Mouse (Mus musculus) MEL (cell line): ENCODE results near the gene Gm26920. TPM values are rescaled to one million over a fixed set of nuclear protein-coding genes. Genes with fewer than 3 reads are reported as not detected.

Experiments used
- DNase-seq: peaks from one replicate; pipeline ENCODE4 v3.0.0; 2011; ENCODE audit warnings: low read depth, low spot score
- H3K27ac ChIP-seq: 2 replicates; pipeline ENCODE4 v1.5.1; 2012; ENCODE audit warnings: low read depth, mild to moderate bottlenecking, control low read depth, low read length, moderate library complexity; ENCODE audit not compliant: control insufficient read depth
- H3K27me3 ChIP-seq, 2 experiments: fragments of 150-350 bp in 1 of 2; sonication (generic) in 1 of 2; 2 replicates each; pipeline ENCODE4 v1.6.1; 2012; ENCODE audit warnings: low read length in 2 of 2, mild to moderate bottlenecking in 2 of 2, improper control_type of control experiment in 1 of 2, moderate library complexity in 1 of 2; ENCODE audit not compliant: insufficient read depth in 2 of 2, control insufficient read depth in 1 of 2
- H3K36me3 ChIP-seq, 2 experiments: 2 replicates each; pipeline ENCODE4 v1.6.1; 2012 to 2014; ENCODE audit warnings: low read length in 2 of 2, improper control_type of control experiment in 1 of 2, inconsistent platforms in 1 of 2, mild to moderate bottlenecking in 1 of 2; ENCODE audit not compliant: insufficient read depth in 2 of 2, control insufficient read depth in 1 of 2
- H3K4me1 ChIP-seq, 2 experiments: fragments of 150-350 bp in 1 of 2; sonication (generic) in 1 of 2; 2 replicates each; pipeline ENCODE4 v1.6.1; 2012; ENCODE audit warnings: low read length in 2 of 2, improper control_type of control experiment in 1 of 2, mild to moderate bottlenecking in 1 of 2; ENCODE audit not compliant: insufficient read depth in 2 of 2, control insufficient read depth in 1 of 2
- H3K4me3 ChIP-seq, 2 experiments: fragments of 150-350 bp in 1 of 2; sonication (generic) in 1 of 2; 2 replicates each; pipeline ENCODE4 v1.5.1; 2012; ENCODE audit warnings: low read depth in 2 of 2, low read length in 2 of 2, mild to moderate bottlenecking in 2 of 2, moderate library complexity in 2 of 2, control low read depth in 1 of 2, improper control_type of control experiment in 1 of 2; ENCODE audit not compliant: control insufficient read depth in 1 of 2, insufficient read depth in 1 of 2
- H3K79me2 ChIP-seq: 2 replicates; pipeline ENCODE4 v1.6.1; 2012; ENCODE audit warnings: mild to moderate bottlenecking, low read length, moderate library complexity; ENCODE audit not compliant: control insufficient read depth, poor library complexity, insufficient read depth
- H3K9ac ChIP-seq: 2 replicates; pipeline ENCODE4 v1.6.1; 2012; ENCODE audit warnings: low read depth, mild to moderate bottlenecking, control low read depth, low read length, moderate library complexity; ENCODE audit not compliant: control insufficient read depth, poor library complexity, severe bottlenecking
- H3K9me3 ChIP-seq: fragments of 150-350 bp; sonication (generic); replicated peaks from 2 replicates; pipeline ENCODE4 v1.6.1; 2012; ENCODE audit warnings: mild to moderate bottlenecking, low read length, improper control_type of control experiment, moderate library complexity; ENCODE audit not compliant: insufficient read depth
- BHLHE40 ChIP-seq: IDR thresholded peaks from 2 replicates; pipeline ENCODE4 v1.6.1; 2012; ENCODE audit warnings: low read depth, mild to moderate bottlenecking, inconsistent platforms, low read length, improper control_type of control experiment, borderline replicate concordance
- CHD1 ChIP-seq: IDR thresholded peaks from 2 replicates; pipeline ENCODE4 v1.6.1; 2012; ENCODE audit warnings: low read depth, mild to moderate bottlenecking, inconsistent platforms, low read length, improper control_type of control experiment
- CHD2 ChIP-seq: IDR thresholded peaks from 2 replicates; pipeline ENCODE4 v1.6.1; 2011; ENCODE audit warnings: low read length, improper control_type of control experiment
- CTCF ChIP-seq, 3 experiments: IDR thresholded peaks in 2 of 3; conservative IDR thresholded peaks in 1 of 3; 2 replicates each; pipeline ENCODE4 v1.5.1; 2011 to 2012; ENCODE audit warnings: low read length in 3 of 3, low read depth in 2 of 3, mild to moderate bottlenecking in 2 of 3, improper control_type of control experiment in 1 of 3, inconsistent platforms in 1 of 3, mixed read lengths in 1 of 3, moderate library complexity in 1 of 3; ENCODE audit not compliant: control insufficient read depth in 1 of 3, insufficient read depth in 1 of 3, poor library complexity in 1 of 3, severe bottlenecking in 1 of 3
- E2F4 ChIP-seq: IDR thresholded peaks from 2 replicates; pipeline ENCODE4 v1.6.1; 2011; ENCODE audit warnings: low read depth, low read length, improper control_type of control experiment, borderline replicate concordance
- EP300 ChIP-seq, 2 experiments: IDR thresholded peaks; 2 replicates each; pipeline ENCODE4 v1.6.1; 2011; ENCODE audit warnings: improper control_type of control experiment in 2 of 2, low read length in 2 of 2, low read depth in 1 of 2, mild to moderate bottlenecking in 1 of 2
- HCFC1 ChIP-seq: IDR thresholded peaks from 2 replicates; pipeline ENCODE4 v1.6.1; 2012; ENCODE audit warnings: low read depth, mild to moderate bottlenecking, inconsistent platforms, low read length, improper control_type of control experiment, moderate library complexity
- JUND ChIP-seq: IDR thresholded peaks from 2 replicates; pipeline ENCODE4 v1.6.1; 2011; ENCODE audit warnings: low read depth, mild to moderate bottlenecking, improper control_type of control experiment, low read length
- MAFK ChIP-seq: IDR thresholded peaks from 2 replicates; pipeline ENCODE4 v1.6.1; 2011; ENCODE audit warnings: low read depth, mild to moderate bottlenecking, low read length, improper control_type of control experiment, borderline replicate concordance
- MAX ChIP-seq: IDR thresholded peaks from 2 replicates; pipeline ENCODE4 v1.6.1; 2011; ENCODE audit warnings: low read length, improper control_type of control experiment
- MEF2A ChIP-seq: IDR thresholded peaks from 2 replicates; pipeline ENCODE4 v1.6.1; 2014; ENCODE audit warnings: low read depth, mild to moderate bottlenecking, inconsistent platforms, low read length, improper control_type of control experiment; ENCODE audit not compliant: poor library complexity, insufficient replicate concordance, severe bottlenecking; ENCODE audit errors: extremely low read depth
- MYB ChIP-seq: IDR thresholded peaks from 2 replicates; pipeline ENCODE4 v1.6.1; 2011; ENCODE audit warnings: mild to moderate bottlenecking, low read depth, low read length, improper control_type of control experiment
- MYC ChIP-seq: IDR thresholded peaks from 2 replicates; pipeline ENCODE4 v1.6.1; 2011; ENCODE audit warnings: low read depth, mild to moderate bottlenecking, low read length, improper control_type of control experiment, moderate library complexity
- NELFE ChIP-seq: IDR thresholded peaks from 2 replicates; pipeline ENCODE4 v1.6.1; 2011; ENCODE audit warnings: low read depth, low read length, improper control_type of control experiment
- NRF1 ChIP-seq: IDR thresholded peaks from 2 replicates; pipeline ENCODE4 v1.6.1; 2014; ENCODE audit warnings: low read depth, mild to moderate bottlenecking, inconsistent platforms, low read length, improper control_type of control experiment, moderate library complexity; ENCODE audit not compliant: poor library complexity, insufficient read depth, severe bottlenecking
- POLR2A ChIP-seq, 2 experiments: IDR thresholded peaks; 2 replicates each; pipeline ENCODE4 v1.6.1; 2011 to 2012; ENCODE audit warnings: low read length in 2 of 2, mild to moderate bottlenecking in 2 of 2, control low read depth in 1 of 2, improper control_type of control experiment in 1 of 2, low read depth in 1 of 2, moderate library complexity in 1 of 2; ENCODE audit not compliant: control insufficient read depth in 1 of 2, insufficient read depth in 1 of 2, poor library complexity in 1 of 2
- POLR2AphosphoS2 ChIP-seq: IDR thresholded peaks from 2 replicates; pipeline ENCODE4 v1.6.1; 2011; ENCODE audit warnings: low read length, improper control_type of control experiment
- RAD21 ChIP-seq: IDR thresholded peaks from 2 replicates; pipeline ENCODE4 v1.6.1; 2011; ENCODE audit warnings: mild to moderate bottlenecking, low read depth, low read length, improper control_type of control experiment
- RCOR1 ChIP-seq: IDR thresholded peaks from 2 replicates; pipeline ENCODE4 v1.6.1; 2012; ENCODE audit warnings: low read depth, mild to moderate bottlenecking, inconsistent platforms, low read length, improper control_type of control experiment
- SIN3A ChIP-seq: IDR thresholded peaks from 2 replicates; pipeline ENCODE4 v1.6.1; 2012; ENCODE audit warnings: low read length, improper control_type of control experiment, inconsistent platforms
- SMC3 ChIP-seq: IDR thresholded peaks from 2 replicates; pipeline ENCODE4 v1.6.1; 2011; ENCODE audit warnings: low read depth, low read length, improper control_type of control experiment
- TAL1 ChIP-seq: IDR thresholded peaks from 2 replicates; pipeline ENCODE4 v1.6.1; 2012; ENCODE audit warnings: mild to moderate bottlenecking, inconsistent platforms, low read length, moderate library complexity, mixed read lengths
- TBP ChIP-seq: IDR thresholded peaks from 2 replicates; pipeline ENCODE4 v1.8.0; 2011; ENCODE audit warnings: low read depth, low read length, improper control_type of control experiment
- TCF12 ChIP-seq: IDR thresholded peaks from 2 replicates; pipeline ENCODE4 v1.6.1; 2014; ENCODE audit warnings: low read depth, mild to moderate bottlenecking, inconsistent platforms, low read length, improper control_type of control experiment, moderate library complexity
- USF2 ChIP-seq, 2 experiments: IDR thresholded peaks; 2 replicates each; pipeline ENCODE4 v1.6.1; 2011 to 2012; ENCODE audit warnings: improper control_type of control experiment in 2 of 2, low read length in 2 of 2, borderline replicate concordance in 1 of 2, inconsistent platforms in 1 of 2, low read depth in 1 of 2, mild to moderate bottlenecking in 1 of 2; ENCODE audit not compliant: insufficient read depth in 1 of 2
- ZKSCAN1 ChIP-seq: IDR thresholded peaks from 2 replicates; pipeline ENCODE4 v1.6.1; 2012; ENCODE audit warnings: low read depth, mild to moderate bottlenecking, inconsistent platforms, low read length, improper control_type of control experiment, moderate library complexity
- polyA plus RNA-seq, 2 experiments: library from polyadenylated mRNA; stranded (reverse) in 1 of 2; unstranded in 1 of 2; fragments of >175 nt in 1 of 2; fragments of >200 nt in 1 of 2; gene quantifications; 2 replicates each; pipeline versions ENCODE4 v1.2.1 to v1.2.4; 2012; ENCODE audit warnings: low replicate concordance in 2 of 2, low read depth in 1 of 2; ENCODE audit not compliant: insufficient read length in 2 of 2, insufficient read depth in 1 of 2, missing spikeins in 1 of 2
- total RNA-seq: library from RNA; depleted of rRNA; stranded (reverse); fragments of 300-350 nt; gene quantifications from 2 replicates; pipeline ENCODE4 v1.2.3, GENCODE M21; 2012

Gm26920 gene
- total and polyA plus RNA-seq, 3 experiments: 0.62 TPM; not detected in 2

DNA sequence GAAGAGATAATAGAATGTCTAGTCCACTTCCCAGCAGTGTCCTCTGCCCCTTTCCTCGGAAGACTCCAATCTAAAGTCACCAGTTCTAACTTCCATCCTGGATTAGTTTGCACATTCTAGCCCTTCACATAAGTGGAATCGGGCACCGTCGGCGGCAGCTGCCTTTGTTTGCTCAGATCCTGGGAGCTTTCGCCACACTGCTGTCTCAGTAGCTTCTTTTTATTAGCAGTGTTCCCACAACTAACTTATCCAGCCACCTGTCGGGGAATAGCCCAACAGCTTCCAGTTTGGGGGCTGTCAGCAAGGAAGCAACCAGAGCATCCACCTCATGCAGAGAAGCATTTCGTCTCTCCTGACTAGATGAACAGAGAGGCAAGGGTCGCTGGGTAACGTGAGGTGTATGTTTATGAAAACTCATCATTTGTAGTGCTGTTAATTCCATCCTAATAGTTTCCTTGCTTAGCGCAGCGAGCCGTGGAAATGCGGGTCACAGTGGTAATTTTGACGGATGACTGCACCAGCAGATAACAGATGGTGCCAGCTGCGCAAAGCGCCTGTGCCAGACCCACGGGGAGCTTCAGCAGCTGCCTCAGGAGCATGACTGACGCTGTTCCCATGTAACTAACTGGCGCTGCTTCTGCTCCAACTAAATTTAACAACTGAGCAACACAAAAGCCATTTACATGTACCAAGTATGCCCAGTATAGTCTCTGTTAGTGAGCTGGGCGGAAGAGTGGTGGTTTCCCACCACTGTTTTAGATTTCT lies 80.7 kb downstream of the Gm26920 start:
- H3K27me3 ChIP-seq: no peaks in the 10 kb centered on the region
- H3K79me2 ChIP-seq: no peaks in the 10 kb centered on the region
- H3K4me3 ChIP-seq: no peak overlapping the region
- no peak for TF ChIP-seq MYC
- no peak for TF ChIP-seq MYB
- TF ChIP-seq CTCF (IDR thresholded peaks at IDR 0.05 in 2 of 3, conservative IDR thresholded peaks at IDR 0.05 in 1 of 3; ENCODE audit: control insufficient read depth in 1 of 3, insufficient read depth in 1 of 3, low read depth in 2 of 3, low read length in 3 of 3, poor library complexity in 1 of 3, severe bottlenecking in 1 of 3): no peak
- TF ChIP-seq CHD2: no peak
- no peak for TF ChIP-seq BHLHE40
- no peak for TF ChIP-seq SMC3
- TF ChIP-seq EP300 (IDR thresholded peaks at IDR 0.05; ENCODE audit: low read depth in 1 of 2, low read length in 2 of 2): no peak
- TF ChIP-seq TCF12: no peak
- TF ChIP-seq JUND: no peak
- no peak for TF ChIP-seq TAL1
- no peak for TF ChIP-seq RAD21
- TF ChIP-seq MAFK: no peak
- TF ChIP-seq ZKSCAN1: no peak
- no peak for TF ChIP-seq POLR2A (IDR thresholded peaks at IDR 0.05; ENCODE audit: control insufficient read depth in 1 of 2, insufficient read depth in 1 of 2, low read depth in 1 of 2, low read length in 2 of 2, poor library complexity in 1 of 2)
- no peak for TF ChIP-seq TBP
- no peak for TF ChIP-seq NELFE
- TF ChIP-seq CHD1: no peak
- TF ChIP-seq, all 39 proteins: peak for 0
- H3K9ac ChIP-seq: no peak overlapping the region
- no peaks in the 10 kb centered on the region for H3K4me1 ChIP-seq
- no peaks in the 10 kb centered on the region; a peak in 1 of 4 replicates for H3K36me3 ChIP-seq
- DNase-seq: no peak
- no peaks in the 10 kb centered on the region for H3K9me3 ChIP-seq
- no peak overlapping the region for H3K27ac ChIP-seq

DNA sequence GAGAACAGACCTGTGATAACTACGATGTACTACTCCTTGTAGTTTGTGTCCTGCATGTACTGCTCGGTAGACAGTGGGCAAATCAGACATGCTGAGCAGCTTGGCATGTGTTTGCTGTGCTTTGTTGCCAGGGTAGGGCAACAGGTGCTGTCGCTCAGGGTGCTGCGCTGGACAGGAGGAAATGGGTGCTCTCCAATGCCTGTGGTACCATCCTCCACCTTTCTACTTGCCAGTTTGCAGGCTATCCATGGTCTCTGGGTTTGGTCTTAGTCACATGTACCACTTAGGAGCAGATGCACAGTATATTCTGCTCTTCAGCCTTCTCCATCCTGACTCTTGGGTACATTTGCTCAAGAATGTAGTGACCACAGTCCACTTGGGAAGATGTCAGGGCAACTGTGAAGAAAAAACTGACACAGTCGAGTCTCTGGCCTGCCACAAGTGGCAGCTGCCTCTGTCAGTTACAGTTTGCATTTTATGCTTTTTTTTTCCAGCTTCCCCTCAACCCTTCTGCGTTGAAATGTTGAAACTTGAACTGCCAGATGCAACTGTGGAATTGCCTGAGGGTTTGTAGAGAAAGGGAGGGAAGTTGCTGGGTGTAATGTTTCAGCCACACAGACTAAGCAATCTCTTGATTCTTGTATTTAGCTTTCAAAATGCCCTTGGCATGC lies 82.1 kb downstream of the Gm26920 start:
- Histone ChIP-seq H3K27ac (no peak overlapping the region), H3K4me1 (no peaks in the 10 kb centered on the region), H3K4me3 (no peak overlapping the region), H3K79me2 (no peaks in the 10 kb centered on the region), H3K27me3 (no peaks in the 10 kb centered on the region), H3K9ac (no peak overlapping the region), H3K36me3 (no peaks in the 10 kb centered on the region; a peak in 1 of 4 replicates), H3K9me3 (no peaks in the 10 kb centered on the region)
- no peak for TF ChIP-seq RCOR1
- no peak for TF ChIP-seq USF2 (IDR thresholded peaks at IDR 0.05; ENCODE audit: borderline replicate concordance in 1 of 2, insufficient read depth in 1 of 2, low read depth in 1 of 2, low read length in 2 of 2)
- TF ChIP-seq NRF1: no peak
- TF ChIP-seq RAD21: no peak
- TF ChIP-seq SMC3: no peak
- TF ChIP-seq MEF2A: no peak
- TF ChIP-seq MAX: no peak
- TF ChIP-seq SIN3A: no peak
- no peak for TF ChIP-seq CHD2
- no peak for TF ChIP-seq ZKSCAN1
- TF ChIP-seq POLR2AphosphoS2: no peak
- no peak for TF ChIP-seq HCFC1
- TF ChIP-seq E2F4: no peak
- no peak for TF ChIP-seq MYB
- no peak for TF ChIP-seq TCF12
- no peak for TF ChIP-seq MAFK
- DNase-seq: no peak
